Mouse (Mus musculus) kidney, postnatal 14 days (tissue): ENCODE measurements at regions not wholly inside any gene's neighbourhood (a gene's known extent, or its start where the extent isn't known, plus 50 kb on each side); places are given as distances from the start of the nearest gene placed in this dataset.

ENCODE experiments used
- DNase-seq: peaks from one replicate; pipeline ENCODE4 v3.0.0; 2022; ENCODE audit warnings: mixed read lengths

DNA sequence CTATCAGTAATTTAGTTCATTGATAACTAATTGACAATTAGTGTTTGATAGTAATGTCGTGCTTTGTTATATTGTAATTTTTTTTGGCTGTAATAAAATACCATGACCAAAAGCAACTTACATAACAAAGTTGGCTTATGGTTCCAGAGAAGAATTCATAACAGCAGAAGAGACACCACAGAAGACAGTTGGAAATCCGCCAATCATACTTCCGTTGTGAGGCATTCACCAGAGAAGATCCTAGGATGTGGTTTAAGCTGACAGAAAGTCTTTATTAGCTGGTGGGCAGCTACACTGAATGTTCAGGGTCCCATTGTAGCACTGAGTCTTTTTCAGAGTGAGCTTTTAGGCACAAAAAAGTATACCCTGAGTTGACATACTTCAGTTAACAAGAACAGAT lies 109.9 kb downstream of the Sec23a start:
- DNase-seq, result no peak

DNA sequence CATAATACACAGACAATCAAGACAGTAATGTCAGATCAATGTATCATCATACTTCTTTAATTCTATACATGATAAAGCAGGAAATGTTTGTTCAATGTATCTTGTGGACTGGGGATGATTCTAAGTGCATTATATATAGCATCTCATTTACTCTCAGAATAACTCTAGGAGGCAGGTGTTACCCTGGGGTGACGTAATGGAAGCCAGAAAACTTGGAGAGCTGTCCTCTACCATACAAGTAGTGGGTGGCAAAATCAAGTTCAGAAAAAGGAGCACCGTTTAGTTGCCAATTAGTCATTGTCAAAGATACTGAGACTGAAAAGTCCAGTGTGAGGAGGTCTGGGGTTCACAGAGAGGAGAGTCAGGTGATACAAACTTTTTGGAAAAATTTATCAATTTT lies 136.0 kb downstream of the Sec23a start:
- DNase-seq, result no peak

DNA sequence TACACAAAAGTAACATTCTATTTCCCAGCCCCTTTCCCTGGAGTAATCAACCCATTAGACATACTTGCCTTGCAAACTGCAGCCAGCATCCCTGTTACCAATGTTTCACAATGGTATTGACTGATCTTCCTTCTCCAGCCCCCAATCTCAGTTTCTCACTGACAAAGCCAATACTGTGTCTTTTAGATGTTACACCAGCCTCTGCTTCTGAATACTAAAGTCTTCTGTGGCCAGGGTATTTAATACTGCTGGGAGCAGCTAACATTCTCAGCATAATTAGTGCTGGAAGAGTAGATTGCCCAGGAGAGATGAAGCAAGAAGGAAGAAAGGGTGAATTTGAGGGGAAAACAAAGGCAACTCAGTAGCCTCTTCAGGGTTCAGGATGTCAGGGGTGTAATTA lies 139.4 kb downstream of the Sec23a start:
- DNase-seq, result no peak

DNA sequence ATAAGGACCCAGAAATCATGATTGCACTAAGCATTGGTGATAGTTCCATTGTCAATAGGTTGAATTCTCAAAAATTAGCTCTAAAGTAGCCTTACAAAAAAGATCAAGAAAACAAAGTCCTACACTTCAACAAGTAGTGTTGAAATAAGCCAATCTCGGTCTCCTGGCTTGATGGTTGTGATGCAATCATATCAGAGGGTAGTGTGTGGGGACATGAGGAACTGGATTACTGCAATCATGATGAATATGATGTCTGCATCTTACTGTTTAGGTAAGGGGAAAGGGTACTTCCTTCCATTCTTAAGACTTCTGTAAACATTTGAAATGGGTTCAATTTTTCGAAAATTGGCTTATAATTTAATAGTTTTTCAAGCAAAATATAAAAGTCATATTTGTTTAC lies 155.3 kb downstream of the Sec23a start:
- DNase-seq, result no peak

DNA sequence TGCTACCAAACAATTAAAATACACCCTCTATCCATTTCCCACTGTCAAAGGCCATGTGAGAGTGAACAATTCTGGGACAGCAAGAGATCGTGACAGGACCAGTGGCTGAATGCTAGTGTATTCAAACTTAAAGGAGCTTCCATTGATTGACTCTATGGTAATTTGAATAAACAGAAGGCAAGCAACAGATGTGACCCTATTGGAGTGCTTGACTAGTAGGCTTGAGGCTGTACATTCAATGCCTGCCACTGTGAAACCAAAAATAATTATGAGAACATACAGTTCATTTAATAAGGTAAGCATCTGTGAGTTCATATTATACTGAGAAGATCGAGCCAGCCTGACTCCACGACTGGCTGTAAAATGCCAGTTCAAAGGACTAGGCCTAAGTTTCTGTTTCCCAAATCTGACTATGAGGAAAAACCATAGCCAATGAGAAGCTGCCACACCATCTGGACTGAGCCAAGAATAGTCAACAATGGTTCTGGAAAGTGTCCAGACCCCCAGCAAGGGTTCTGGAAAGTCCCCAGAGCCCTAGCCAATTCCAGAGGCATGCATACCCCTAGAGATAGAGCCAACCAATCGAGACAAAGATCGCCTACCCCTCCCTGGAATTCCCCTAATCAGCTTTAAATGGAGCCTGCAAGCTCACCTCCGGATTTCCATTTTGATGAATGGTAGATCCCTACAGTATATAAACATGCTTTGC lies 160.0 kb downstream of the Sec23a start:
- no peak for DNase-seq

DNA sequence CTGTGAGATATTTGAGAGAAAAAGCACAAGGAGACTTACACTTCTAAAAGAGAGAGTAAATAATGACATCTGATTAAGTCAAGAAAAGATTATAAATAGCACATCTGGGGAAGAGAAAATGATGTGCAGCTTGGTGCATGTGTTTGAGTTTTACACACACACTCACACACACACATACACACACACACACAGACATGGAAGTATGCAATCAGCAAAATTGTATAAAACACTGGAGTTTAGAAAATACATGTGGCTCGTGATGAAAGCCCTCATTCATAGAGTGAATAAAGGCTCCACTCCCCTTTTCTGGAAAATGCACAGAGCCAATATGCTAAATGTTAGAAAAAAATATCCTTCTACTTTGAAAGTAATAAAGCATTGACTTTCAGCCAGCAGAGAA lies 182.2 kb downstream of the Sec23a start:
- DNase-seq, result no peak

DNA sequence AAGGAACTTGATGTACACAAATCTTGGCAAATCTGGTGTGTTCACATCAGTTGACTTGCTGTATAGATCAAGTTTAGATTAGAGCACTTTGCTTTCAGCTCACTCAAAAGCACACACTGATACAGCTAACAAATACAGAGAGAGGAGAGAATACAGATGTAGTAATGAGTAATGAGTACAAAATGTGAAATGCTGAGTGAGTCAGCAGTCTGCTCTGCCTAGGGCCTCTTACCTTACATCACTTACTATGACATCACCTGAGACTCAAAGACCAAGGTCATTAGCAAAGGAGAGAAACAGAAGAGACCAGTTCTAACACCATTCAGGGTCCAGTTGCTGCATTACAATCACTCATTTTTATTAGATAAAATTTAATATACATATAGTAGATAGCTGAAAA lies 184.0 kb downstream of the Sec23a start:
- no peak for DNase-seq

DNA sequence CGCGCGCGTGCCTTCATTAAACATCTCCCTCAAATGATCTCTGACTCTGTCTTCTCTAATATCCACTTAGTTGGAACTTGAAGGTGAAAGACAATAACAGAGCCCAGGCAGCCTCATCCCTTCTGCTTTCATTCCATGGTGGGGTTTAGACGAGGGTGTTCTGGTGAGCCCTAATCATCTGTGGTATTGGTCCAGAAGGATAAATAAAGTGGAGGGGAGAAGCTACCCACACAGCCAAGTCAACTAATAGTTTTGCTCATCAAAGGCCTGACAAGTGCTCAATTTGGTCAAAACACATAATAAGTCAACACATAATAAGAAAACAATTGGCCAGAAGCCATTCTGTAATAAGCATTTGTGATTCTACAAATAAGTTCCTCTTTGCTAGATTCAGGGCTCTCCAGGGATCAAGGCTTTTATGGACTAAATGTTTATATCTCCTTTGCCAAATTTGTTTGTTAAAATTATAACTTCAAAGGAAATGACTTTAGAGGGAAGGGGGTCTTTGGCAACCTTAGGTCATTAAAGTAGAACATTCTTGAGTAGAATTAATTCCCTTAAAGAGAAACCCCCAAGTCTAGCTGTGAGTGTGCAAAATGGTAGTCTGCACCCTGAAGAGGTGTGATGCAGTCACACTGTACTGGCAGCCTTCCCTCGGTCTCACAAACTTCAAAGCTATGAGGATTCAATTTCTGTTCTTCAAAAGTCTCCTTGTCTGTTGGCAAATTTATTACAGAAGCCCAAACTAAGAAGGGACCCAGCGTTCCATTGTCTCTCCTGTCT lies 186.5 kb downstream of the Sec23a start:
- no peak for DNase-seq

DNA sequence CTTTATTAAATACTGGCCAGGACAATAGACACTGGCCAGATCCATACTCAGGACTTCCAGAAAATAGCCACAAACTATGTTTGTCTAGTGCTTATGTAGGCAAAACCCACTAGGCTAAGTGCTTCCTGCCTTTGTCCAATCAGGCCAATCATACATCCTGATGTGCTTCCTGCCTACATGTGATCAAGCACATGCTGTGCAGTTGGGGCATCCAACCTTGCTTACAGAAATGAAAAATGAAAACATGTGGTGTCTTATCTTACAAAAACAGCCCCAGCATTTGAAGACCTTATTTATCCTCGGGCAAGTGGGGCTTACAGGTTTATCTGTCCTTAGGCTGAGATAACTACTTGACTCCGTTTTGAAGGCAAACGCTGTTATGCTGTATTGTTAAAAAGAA lies 188.8 kb downstream of the Sec23a start:
- DNase-seq, result no peak

DNA sequence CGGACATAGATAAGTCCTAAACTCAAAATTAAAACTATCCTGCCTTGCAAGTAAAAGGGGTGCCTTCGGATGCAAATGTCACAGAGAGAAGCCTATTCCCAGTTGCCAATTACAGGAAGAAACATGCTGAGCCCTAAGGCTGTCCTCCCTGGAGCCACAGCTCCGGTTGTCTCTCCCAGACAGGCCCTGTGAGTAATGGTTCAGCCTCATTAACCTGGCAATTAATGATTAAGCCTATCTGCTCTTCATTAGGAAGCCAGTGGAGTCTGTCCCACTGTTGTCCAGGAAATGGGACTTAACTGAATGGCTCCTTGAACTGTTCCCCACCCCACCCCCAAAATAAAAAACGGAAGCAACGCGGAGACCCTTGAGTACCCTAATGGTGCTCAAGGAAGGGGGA lies 207.7 kb downstream of the Sec23a start:
- peak; percentile 28 for DNase-seq

DNA sequence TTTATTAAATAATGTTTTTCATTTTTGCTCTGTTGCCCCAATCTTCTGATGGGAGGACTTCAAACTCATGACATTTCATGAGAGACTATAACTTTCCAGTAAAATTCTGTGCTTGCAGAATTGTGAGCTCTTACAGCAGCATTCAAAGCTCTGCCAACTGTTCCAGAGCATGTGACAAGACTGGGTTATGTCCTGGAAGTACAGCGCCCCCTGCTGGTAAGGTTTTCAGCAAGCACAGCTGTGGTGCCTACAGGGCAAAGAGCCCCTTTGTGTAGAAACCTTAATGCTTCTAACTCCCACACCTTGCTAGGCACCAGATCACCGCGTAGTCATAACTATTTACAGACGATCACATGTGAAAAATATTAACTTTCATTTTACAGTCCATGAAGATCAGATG lies 209.4 kb downstream of the Sec23a start:
- DNase-seq, result peak; percentile 81
